Mouse (Mus musculus): ENCODE data around the gene Hhatl. TPM values are rescaled to one million over a fixed set of nuclear protein-coding genes. Genes with fewer than 3 reads are reported as not detected.

Hhatl gene
- polyA plus RNA-seq (2014; fragmentation: Nextera tagmentation; extraction: Ambion mirVana), result not detected in 2 replicates

GRCm38 (mm10) chr9:121791757-121792521 is at the start of gene Hhatl:
Gene Hhatl (minus strand): TSS chr9:121792507.
- Histone ChIP-seq H3K27me3 (ENCODE audit: control insufficient read depth, insufficient read depth, low read length) (no peaks in the 10 kb centered on the region), H3K4me1 (ENCODE audit: control insufficient read depth, insufficient read depth, low read length) (no peaks in the 10 kb centered on the region), H3K9ac (replicated peaks; ENCODE audit: low read length) (no peak within 1 kb of the TSS), H3K4me3 (ENCODE audit: low read depth, low read length) (no peak within 1 kb of the TSS), H3K4me2 (ENCODE audit: low read depth, low read length) (no peak within 1 kb of the TSS), H3K27ac (replicated peaks; ENCODE audit: low read depth, low read length) (no peak within 1 kb of the TSS), H3K9me3 (replicated peaks; ENCODE audit: control insufficient read depth, low read length) (no peaks in the 10 kb centered on the region), H3K36me3 (replicated peaks; ENCODE audit: control insufficient read depth, insufficient read depth, low read depth, low read length) (no peaks in the 10 kb centered on the region)
- WGBS, result 51% methylated on average over 24 of the region's 24 CpGs
- DNase-seq (ENCODE audit: low spot score) (no peak), ATAC-seq (replicated peaks; ENCODE audit: insufficient number of reproducible peaks, low FRiP score, low TSS enrichment, low read depth) (peak; percentile 41; the same call in 1 of the 2 replicates)

DNA sequence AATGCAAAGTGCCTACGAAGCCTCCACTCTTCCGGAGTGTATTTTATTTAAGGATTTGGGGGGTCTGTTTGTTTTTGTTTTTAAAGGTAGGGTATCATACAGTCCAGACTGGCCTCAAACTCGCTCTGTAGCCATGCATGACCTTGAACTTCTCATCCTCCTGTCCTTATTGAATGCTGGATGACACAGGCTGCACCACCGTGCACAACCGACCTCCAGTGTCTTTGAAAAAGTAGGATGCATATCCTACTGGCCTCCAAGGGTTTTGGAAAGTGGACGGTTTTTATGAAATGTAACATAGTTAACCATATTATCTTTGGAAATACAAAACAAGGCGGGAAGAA is 47.3 kb upstream of the Hhatl start:
- no peaks in the 10 kb centered on the region for H3K9me3 ChIP-seq (replicated peaks; ENCODE audit: control insufficient read depth, low read length)
- ATAC-seq (replicated peaks; ENCODE audit: insufficient number of reproducible peaks, low FRiP score, low TSS enrichment, low read depth), result peak; percentile 72
- WGBS, result 40% methylated on average over 7 of the region's 7 CpGs
- H3K36me3 ChIP-seq (replicated peaks; ENCODE audit: control insufficient read depth, insufficient read depth, low read depth, low read length), result no peaks in the 10 kb centered on the region
- no peaks in the 10 kb centered on the region for H3K4me1 ChIP-seq (ENCODE audit: control insufficient read depth, insufficient read depth, low read length)
- H3K9ac ChIP-seq (replicated peaks; ENCODE audit: low read length), result peak overlapping the region; percentile 61
- peak overlapping the region; percentile 85 for H3K4me2 ChIP-seq (ENCODE audit: low read depth, low read length)
- no peaks in the 10 kb centered on the region for H3K27me3 ChIP-seq (ENCODE audit: control insufficient read depth, insufficient read depth, low read length)
- no peak overlapping the region for H3K27ac ChIP-seq (replicated peaks; ENCODE audit: low read depth, low read length)
- DNase-seq (ENCODE audit: low spot score), result no peak
- peak overlapping the region; percentile 46 for H3K4me3 ChIP-seq (ENCODE audit: low read depth, low read length)

GRCm38 (mm10) chr9:121838829-121839621 is 46.7 kb upstream of the Hhatl start, which contains the start of gene Ccdc13:
Gene Ccdc13 (minus strand): TSS chr9:121839461.
- DNase-seq (ENCODE audit: low spot score) (peak; percentile 91), ATAC-seq (replicated peaks; ENCODE audit: insufficient number of reproducible peaks, low FRiP score, low TSS enrichment, low read depth) (peak; percentile 88)
- WGBS, result 4% methylated on average over 61 of the region's 61 CpGs
- H3K9ac ChIP-seq (replicated peaks; ENCODE audit: low read length), result peak within 1 kb of the TSS; percentile 61
- peak within 1 kb of the TSS; percentile 85 for H3K4me2 ChIP-seq (ENCODE audit: low read depth, low read length)
- H3K27me3 ChIP-seq (ENCODE audit: control insufficient read depth, insufficient read depth, low read length), result no peaks in the 10 kb centered on the region
- no peaks in the 10 kb centered on the region for H3K4me1 ChIP-seq (ENCODE audit: control insufficient read depth, insufficient read depth, low read length)
- no peaks in the 10 kb centered on the region for H3K36me3 ChIP-seq (replicated peaks; ENCODE audit: control insufficient read depth, insufficient read depth, low read depth, low read length)
- peak within 1 kb of the TSS; percentile 46 for H3K4me3 ChIP-seq (ENCODE audit: low read depth, low read length)
- no peak within 1 kb of the TSS for H3K27ac ChIP-seq (replicated peaks; ENCODE audit: low read depth, low read length)
- H3K9me3 ChIP-seq (replicated peaks; ENCODE audit: control insufficient read depth, low read length), result no peaks in the 10 kb centered on the region

- Histone ChIP-seq H3K4me1 (ENCODE audit: control insufficient read depth, insufficient read depth, low read length) (no peaks in the 10 kb centered on the region), H3K36me3 (replicated peaks; ENCODE audit: control insufficient read depth, insufficient read depth, low read depth, low read length) (no peaks in the 10 kb centered on the region), H3K9me3 (replicated peaks; ENCODE audit: control insufficient read depth, low read length) (no peaks in the 10 kb centered on the region), H3K27me3 (ENCODE audit: control insufficient read depth, insufficient read depth, low read length) (no peaks in the 10 kb centered on the region), H3K4me3 (ENCODE audit: low read depth, low read length) (no peak overlapping the region), H3K4me2 (ENCODE audit: low read depth, low read length) (no peak overlapping the region), H3K27ac (replicated peaks; ENCODE audit: low read depth, low read length) (no peak overlapping the region), H3K9ac (replicated peaks; ENCODE audit: low read length) (no peak overlapping the region)
- ATAC-seq (replicated peaks; ENCODE audit: insufficient number of reproducible peaks, low FRiP score, low TSS enrichment, low read depth), result no peak
- no peak for DNase-seq (ENCODE audit: low spot score)
- 87% methylated on average over 6 of the region's 6 CpGs for WGBS
Measured at GRCm38 (mm10) chr9:121838008-121838407, 45.7 kb upstream of the Hhatl start.

GRCm38 (mm10) chr9:121833825-121834224 is 41.5 kb upstream of the Hhatl start:
- DNase-seq (ENCODE audit: low spot score), result no peak
- no peak overlapping the region for H3K4me3 ChIP-seq (ENCODE audit: low read depth, low read length)
- no peaks in the 10 kb centered on the region for H3K4me1 ChIP-seq (ENCODE audit: control insufficient read depth, insufficient read depth, low read length)
- WGBS, result 82% methylated on average over 11 of the region's 11 CpGs
- H3K9ac ChIP-seq (replicated peaks; ENCODE audit: low read length), result no peak overlapping the region
- no peak overlapping the region for H3K4me2 ChIP-seq (ENCODE audit: low read depth, low read length)
- ATAC-seq (replicated peaks; ENCODE audit: insufficient number of reproducible peaks, low FRiP score, low TSS enrichment, low read depth), result no peak
- no peaks in the 10 kb centered on the region for H3K27me3 ChIP-seq (ENCODE audit: control insufficient read depth, insufficient read depth, low read length)
- no peaks in the 10 kb centered on the region for H3K36me3 ChIP-seq (replicated peaks; ENCODE audit: control insufficient read depth, insufficient read depth, low read depth, low read length)
- no peak overlapping the region for H3K27ac ChIP-seq (replicated peaks; ENCODE audit: low read depth, low read length)
- no peaks in the 10 kb centered on the region for H3K9me3 ChIP-seq (replicated peaks; ENCODE audit: control insufficient read depth, low read length)

GRCm38 (mm10) chr9:121830956-121831293 is 38.6 kb upstream of the Hhatl start:
- H3K36me3 ChIP-seq (replicated peaks; ENCODE audit: control insufficient read depth, insufficient read depth, low read depth, low read length), result no peaks in the 10 kb centered on the region
- no peak overlapping the region for H3K4me3 ChIP-seq (ENCODE audit: low read depth, low read length)
- no peak for ATAC-seq (replicated peaks; ENCODE audit: insufficient number of reproducible peaks, low FRiP score, low TSS enrichment, low read depth)
- H3K4me1 ChIP-seq (ENCODE audit: control insufficient read depth, insufficient read depth, low read length), result no peaks in the 10 kb centered on the region
- no peak overlapping the region for H3K9ac ChIP-seq (replicated peaks; ENCODE audit: low read length)
- 21% methylated on average over 6 of the region's 6 CpGs for WGBS
- peak; percentile 91 for DNase-seq (ENCODE audit: low spot score)
- no peak overlapping the region for H3K27ac ChIP-seq (replicated peaks; ENCODE audit: low read depth, low read length)
- H3K4me2 ChIP-seq (ENCODE audit: low read depth, low read length), result no peak overlapping the region
- H3K27me3 ChIP-seq (ENCODE audit: control insufficient read depth, insufficient read depth, low read length), result no peaks in the 10 kb centered on the region
- H3K9me3 ChIP-seq (replicated peaks; ENCODE audit: control insufficient read depth, low read length), result no peaks in the 10 kb centered on the region

- Histone ChIP-seq H3K27me3 (ENCODE audit: control insufficient read depth, insufficient read depth, low read length) (no peaks in the 10 kb centered on the region), H3K9ac (replicated peaks; ENCODE audit: low read length) (no peak overlapping the region), H3K4me3 (ENCODE audit: low read depth, low read length) (no peak overlapping the region), H3K36me3 (replicated peaks; ENCODE audit: control insufficient read depth, insufficient read depth, low read depth, low read length) (no peaks in the 10 kb centered on the region), H3K27ac (replicated peaks; ENCODE audit: low read depth, low read length) (no peak overlapping the region), H3K4me2 (ENCODE audit: low read depth, low read length) (no peak overlapping the region), H3K9me3 (replicated peaks; ENCODE audit: control insufficient read depth, low read length) (no peaks in the 10 kb centered on the region), H3K4me1 (ENCODE audit: control insufficient read depth, insufficient read depth, low read length) (no peaks in the 10 kb centered on the region)
- WGBS, result 68% methylated on average over 6 of the region's 6 CpGs
- DNase-seq (ENCODE audit: low spot score) (peak; percentile 40), ATAC-seq (replicated peaks; ENCODE audit: insufficient number of reproducible peaks, low FRiP score, low TSS enrichment, low read depth) (peak; percentile 42; the same call in 1 of the 2 replicates)
Measured at GRCm38 (mm10) chr9:121830243-121830955, 38.1 kb upstream of the Hhatl start.
